Mouse (Mus musculus): ENCODE data around the gene Bcan.
A peak's percentile ranks its signal among the peaks of the same experiment; 100 is the strongest.

Bcan gene

GRCm38 (mm10) chr3:87996971-87997614 lies 2.9 kb downstream of the Bcan start:
- DNase-seq (ENCODE audit: low read depth, low spot score), result no peak

DNA sequence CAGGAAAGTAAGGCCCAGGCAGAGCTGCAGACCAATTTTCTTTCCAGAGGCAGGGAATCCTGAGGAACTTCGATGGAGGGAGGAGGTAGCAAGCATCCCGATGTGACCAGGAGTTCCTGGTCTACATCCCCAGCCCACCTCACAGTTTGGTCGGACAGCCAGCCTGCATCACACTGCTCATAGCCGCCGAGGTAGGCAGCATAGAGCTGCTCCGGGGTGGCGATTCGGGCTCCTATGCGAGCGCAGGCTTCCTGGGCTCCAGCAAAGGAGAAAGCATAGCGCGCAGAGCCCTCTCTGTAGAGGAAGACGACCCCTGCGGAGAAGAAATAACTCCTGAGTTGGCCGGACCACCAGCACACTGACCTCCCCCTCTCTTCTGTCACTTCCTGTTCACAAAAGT lies 3.6 kb downstream of the Bcan start:
- DNase-seq (ENCODE audit: low read depth, low spot score), result no peak

DNA sequence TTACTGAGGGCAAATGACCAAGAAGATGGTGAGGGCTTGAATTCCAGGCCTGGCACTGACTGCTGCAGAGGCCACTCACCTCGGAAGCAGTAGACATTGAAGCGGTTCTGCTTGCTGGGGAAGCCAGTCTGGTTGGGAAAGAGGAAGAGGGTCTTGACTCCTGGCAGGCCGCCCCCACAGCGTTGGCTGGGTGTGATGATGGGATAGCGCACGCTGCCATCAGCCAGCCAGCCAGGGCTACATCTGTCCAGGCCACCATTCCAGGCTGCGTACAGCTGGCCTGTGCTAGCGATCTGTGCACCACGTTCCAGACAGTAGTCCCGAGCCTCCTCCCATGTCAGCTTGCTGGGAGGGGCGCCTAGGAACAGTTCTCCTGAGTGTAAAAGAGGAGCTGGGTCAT lies 4.7 kb downstream of the Bcan start:
- DNase-seq (ENCODE audit: low read depth, low spot score), result no peak

DNA sequence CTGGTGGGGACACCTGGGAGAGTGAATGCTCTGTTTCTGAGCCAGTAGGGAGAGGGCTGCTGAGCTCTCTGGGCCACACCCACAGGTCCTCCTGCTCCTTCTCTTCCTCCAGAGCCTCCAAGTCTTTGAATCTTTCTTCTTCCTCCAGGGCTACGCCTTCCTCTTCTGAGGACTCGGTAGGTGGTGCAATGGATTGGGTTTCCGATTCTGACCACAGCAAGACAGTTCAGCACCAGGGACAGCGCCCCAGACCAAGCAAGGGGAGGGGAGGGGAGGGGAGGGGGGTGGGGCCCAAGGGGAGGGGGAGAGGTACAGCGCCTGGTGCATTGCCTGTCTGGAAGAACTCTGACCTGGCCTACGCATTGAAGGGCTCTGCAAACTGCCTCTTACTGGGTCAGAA lies 6.6 kb downstream of the Bcan start:
- DNase-seq (ENCODE audit: low read depth, low spot score), result peak; percentile 34

DNA sequence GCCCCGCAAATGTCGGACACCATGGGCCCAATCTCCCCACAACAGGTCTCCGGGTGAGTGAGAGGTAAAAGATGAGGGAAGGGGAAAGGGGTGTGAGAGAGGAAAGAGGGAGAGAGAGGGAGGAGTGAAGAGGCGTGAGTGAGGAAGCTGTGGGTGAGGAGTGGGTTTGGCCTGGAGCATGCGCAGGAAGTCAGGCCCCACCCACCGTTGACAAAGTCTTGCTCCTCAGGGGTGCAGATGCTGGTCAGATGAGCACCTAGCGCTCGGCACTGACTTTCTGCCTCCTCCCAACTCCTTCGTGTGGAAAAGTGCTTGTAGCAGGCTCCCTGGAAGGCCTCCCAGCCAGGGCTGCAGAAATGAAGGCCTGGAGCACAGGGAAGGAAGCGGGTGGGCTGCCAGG lies 10.1 kb downstream of the Bcan start:
- no peak for DNase-seq (ENCODE audit: low read depth, low spot score)

- DNase-seq (ENCODE audit: low read depth, low spot score), result no peak
These were observed 12.0 kb downstream of the Bcan start for GRCm38 (mm10) chr3:87988068-87988467.

DNA sequence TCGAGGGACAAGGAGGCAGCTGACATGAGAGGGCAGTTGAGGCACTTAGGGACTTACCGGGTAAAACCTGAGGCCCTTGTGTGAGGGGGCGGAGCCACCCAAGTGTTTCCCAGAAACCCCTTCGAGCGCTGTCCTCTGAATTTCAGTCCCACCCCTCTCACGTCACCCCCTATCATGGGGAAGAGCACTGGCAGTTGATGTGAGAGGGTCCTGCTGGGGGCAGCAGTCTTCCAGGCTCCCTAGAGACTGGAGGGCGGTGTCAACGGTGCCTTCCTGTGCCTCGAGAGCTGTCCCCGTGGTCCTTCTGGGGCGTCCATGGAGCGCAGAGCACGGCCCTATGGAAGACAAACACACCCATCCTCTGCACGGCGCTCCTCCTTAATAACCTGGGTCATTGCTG lies 12.4 kb downstream of the Bcan start:
- peak; percentile 92 for DNase-seq (ENCODE audit: low read depth, low spot score)

GRCm38 (mm10) chr3:87986868-87987267 lies 13.2 kb downstream of the Bcan start:
- DNase-seq (ENCODE audit: low read depth, low spot score), result peak; percentile 97

- no peak for DNase-seq (ENCODE audit: low read depth, low spot score)
These were observed 14.3 kb downstream of the Bcan start for GRCm38 (mm10) chr3:87985505-87986320.

DNA sequence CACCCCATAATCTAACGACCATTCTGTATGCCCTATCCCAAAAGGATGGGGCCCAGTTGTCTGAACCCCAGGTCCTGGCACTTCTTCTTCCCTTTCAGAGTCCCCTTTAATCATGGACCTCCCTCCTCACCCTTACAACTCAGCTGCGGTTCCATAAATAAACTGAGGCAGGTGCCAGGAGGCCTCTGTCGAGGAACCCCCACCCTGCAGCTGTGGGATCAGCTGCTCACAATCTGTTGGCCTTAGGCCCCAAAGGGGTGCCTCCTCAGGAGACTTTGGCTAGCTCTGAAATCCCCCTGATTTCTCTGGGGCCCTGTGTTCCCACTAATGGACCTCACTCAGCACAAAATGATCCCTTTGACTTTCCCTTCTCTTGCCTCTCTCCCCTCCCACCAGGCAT lies 15.9 kb downstream of the Bcan start:
- peak; percentile 79 for DNase-seq (ENCODE audit: low read depth, low spot score)

- DNase-seq (ENCODE audit: low read depth, low spot score), result no peak
These were observed 16.4 kb downstream of the Bcan start for GRCm38 (mm10) chr3:87983627-87984026.

DNA sequence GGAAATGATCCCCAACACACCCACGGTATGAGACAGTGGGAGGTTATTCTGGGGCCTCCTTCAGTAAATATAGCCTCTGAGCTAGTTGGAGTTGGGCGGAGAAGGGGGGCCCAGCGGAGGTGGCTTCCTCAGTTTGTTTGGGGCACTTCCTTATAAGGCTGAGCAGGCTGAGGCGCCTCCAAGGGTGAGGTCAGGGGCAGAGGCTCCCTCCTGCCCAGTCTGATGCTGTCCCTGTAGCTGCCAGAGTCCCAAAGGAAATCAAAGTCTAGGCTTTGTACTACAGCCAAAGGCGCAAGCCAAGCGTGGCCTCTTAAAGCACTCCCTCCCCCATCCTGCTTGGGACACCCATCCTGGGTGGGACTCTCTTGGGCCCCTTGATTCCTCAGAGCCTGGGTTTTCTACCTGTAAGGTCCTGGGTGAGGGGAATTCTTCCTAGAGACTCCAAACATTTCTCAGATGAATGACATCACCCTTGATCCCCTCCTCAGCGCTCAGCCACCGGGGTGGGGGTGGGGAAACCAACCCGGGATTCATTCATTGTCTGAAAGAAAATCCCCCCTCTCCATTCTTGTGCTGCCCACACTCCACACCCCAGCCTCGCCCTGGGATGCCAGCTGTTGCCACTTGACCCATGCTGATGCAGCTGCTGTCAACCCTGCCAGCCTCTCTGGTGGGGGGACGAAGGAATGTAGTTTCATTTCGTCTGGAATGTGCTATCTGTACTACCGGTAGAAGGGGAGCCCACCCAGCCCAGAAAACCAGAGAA lies 17.0 kb downstream of the Bcan start:
- peak; percentile 36 for DNase-seq (ENCODE audit: low read depth, low spot score)

DNA sequence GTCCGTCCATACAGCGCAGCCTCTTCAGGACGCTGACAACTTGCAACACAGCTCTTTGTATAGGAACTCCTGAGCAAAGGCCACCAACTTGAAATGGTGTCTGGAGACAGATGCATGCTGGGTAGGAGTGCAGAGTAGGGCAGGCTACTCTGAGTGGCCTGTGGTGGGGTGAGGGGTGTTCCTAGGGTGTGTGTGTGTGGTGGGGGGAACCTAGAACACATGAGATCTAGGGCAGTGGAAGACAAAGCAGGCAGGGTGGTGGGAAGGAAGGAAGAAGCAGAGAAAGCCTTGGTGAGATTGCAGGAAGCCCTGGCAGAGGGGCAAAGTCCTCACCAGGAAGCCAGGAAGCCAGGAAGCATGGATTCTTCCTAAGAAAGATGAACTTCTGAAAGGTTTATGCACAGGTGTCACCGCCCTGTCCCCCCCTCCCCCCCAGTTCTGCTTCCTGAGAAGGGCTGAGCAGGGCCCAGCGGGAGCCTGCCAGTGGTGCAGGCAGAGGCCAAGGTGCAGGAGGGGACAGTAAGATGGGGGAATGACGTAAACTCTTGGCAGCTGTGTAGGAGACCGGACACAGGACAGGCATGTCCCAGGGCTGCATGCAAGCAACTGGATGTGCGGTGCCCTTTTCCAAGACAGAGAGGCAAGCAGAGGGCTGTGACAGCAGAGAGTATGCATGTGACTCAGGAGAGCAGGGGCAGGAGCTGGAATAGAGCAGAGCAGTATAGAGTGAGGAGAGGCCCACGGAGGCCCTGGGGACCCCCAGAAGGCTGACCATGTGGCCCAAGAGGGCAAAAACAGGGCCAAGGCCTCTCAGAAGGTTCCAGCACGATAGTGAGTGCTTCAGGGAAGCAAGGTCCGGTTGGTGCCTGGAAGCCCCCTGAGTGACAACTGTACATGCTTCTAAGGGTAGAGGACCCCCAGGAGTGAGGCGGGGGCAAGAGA lies 17.9 kb downstream of the Bcan start:
- DNase-seq (ENCODE audit: low read depth, low spot score), result no peak

GRCm38 (mm10) chr3:87981214-87981760 lies 18.7 kb downstream of the Bcan start:
- no peak for DNase-seq (ENCODE audit: low read depth, low spot score)

DNA sequence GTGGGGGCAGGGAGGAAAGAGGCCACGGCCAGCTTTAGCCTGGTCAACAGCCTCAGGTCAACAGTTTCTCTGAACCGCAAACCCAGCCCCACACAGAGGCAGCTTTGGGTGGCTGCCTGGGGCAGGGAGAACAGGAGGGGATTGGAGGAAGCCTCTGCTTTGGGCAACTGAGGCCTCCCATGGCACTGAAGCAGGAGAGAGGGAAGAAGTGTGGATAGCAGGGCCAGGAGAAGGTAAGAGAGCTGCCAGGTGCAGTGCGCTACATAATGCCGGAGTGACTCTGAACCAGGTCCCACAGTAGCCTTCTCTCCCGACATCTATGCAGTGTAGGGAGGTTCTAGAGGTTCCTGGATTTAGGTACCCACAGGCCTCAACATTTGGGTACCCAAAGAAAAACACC lies 19.3 kb downstream of the Bcan start:
- no peak for DNase-seq (ENCODE audit: low read depth, low spot score)

GRCm38 (mm10) chr3:87980085-87980484 lies 19.9 kb downstream of the Bcan start:
- DNase-seq (ENCODE audit: low read depth, low spot score), result no peak

- DNase-seq (ENCODE audit: low read depth, low spot score), result no peak
These were observed 20.5 kb downstream of the Bcan start for GRCm38 (mm10) chr3:87979493-87979892.

- no peak for DNase-seq (ENCODE audit: low read depth, low spot score)
These were observed 25.5 kb downstream of the Bcan start for GRCm38 (mm10) chr3:87974381-87974987.

DNA sequence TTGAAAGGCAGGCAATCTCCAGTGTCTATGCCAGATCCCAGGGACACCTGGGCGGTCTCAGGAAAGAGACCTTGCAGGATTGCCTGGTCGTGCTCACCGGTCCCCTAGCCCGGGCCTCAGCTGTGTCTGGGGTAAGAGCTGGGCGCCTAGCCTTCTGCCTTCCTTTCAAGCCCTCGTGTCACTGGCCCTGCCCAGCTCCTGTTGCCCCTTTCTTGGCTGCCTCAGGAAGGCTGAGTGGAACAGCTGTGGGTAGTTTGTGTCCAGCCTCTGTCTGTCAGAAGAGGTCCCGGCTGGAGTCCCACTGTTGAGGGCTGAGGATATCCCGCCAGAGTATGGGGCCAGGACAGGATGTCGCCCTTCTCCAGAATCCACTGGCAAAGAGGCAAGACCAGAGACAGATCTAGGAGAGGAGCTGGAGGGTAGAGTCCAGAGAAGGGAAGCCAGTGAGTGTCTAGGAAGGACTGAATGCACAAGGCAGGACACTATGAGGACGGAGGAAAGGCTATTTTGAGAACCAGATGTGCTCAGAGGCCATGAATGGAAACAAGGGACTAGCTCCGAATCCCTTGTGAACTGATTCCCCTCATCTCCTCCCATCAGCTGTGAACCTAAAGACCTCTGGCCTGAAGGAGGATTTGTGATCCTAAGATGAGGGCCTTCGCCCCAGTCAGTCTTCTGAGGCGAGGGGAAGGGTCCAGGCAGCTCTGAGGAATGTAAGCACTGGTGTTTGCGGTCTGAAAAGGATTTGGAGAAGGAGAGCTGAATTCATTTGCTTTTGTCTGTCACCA lies 26.2 kb downstream of the Bcan start:
- no peak for DNase-seq (ENCODE audit: low read depth, low spot score)

GRCm38 (mm10) chr3:87972776-87973175 lies 27.3 kb downstream of the Bcan start:
- peak; percentile 26 for DNase-seq (ENCODE audit: low read depth, low spot score)
